Mouse (Mus musculus) intestine, postnatal 0 days (tissue): Measurements from ENCODE around the gene Caml. TPM values are rescaled to one million over a fixed set of nuclear protein-coding genes. Genes with fewer than 3 reads are reported as not detected.

Experiments used
- ATAC-seq: fragments of 200-750 bp; cut with Nextera tagmentation; 2 replicates; pipeline ENCODE4 v1.8.0; 2017; ENCODE audit warnings: mild to moderate bottlenecking, moderate TSS enrichment, moderate library complexity
- H3K27ac ChIP-seq: fragments of 300-500 bp; sonication (generic); 2 replicates; pipeline ENCODE4 v1.5.1; 2014; ENCODE audit warnings: mild to moderate bottlenecking, low read depth, low read length, moderate library complexity
- H3K27me3 ChIP-seq: fragments of 300-500 bp; sonication (generic); replicated peaks from 2 replicates; pipeline ENCODE4 v1.6.1; 2014; ENCODE audit warnings: low read length, mixed read lengths; ENCODE audit not compliant: control insufficient read depth, insufficient read depth
- H3K36me3 ChIP-seq: fragments of 300-500 bp; sonication (generic); 2 replicates; pipeline ENCODE4 v1.6.1; 2014; ENCODE audit warnings: mild to moderate bottlenecking, moderate library complexity; ENCODE audit not compliant: control insufficient read depth, insufficient read depth
- H3K4me1 ChIP-seq: fragments of 300-500 bp; sonication (generic); replicated peaks from 2 replicates; pipeline ENCODE4 v1.6.1; 2014; ENCODE audit warnings: antibody characterized with exemption, low read length, mixed read lengths; ENCODE audit not compliant: control insufficient read depth, insufficient read depth
- H3K4me2 ChIP-seq: fragments of 300-500 bp; sonication (generic); replicated peaks from 2 replicates; pipeline ENCODE4 v1.6.1; 2014; ENCODE audit warnings: low read depth, mild to moderate bottlenecking, moderate library complexity
- H3K4me3 ChIP-seq: fragments of 300-500 bp; sonication (generic); 2 replicates; pipeline ENCODE4 v1.5.1; 2014; ENCODE audit warnings: low read depth, low read length
- H3K9ac ChIP-seq: fragments of 300-500 bp; sonication (generic); 2 replicates; pipeline ENCODE4 v1.6.1; 2014; ENCODE audit warnings: mild to moderate bottlenecking, low read depth, low read length
- H3K9me3 ChIP-seq: fragments of 300-500 bp; sonication (generic); 2 replicates; pipeline ENCODE4 v1.6.1; 2016; ENCODE audit warnings: mixed run types; ENCODE audit not compliant: control insufficient read depth
- CTCF ChIP-seq: sonication (generic); IDR thresholded peaks from 2 replicates; pipeline ENCODE4 v1.5.1; 2016; ENCODE audit warnings: low read depth, mild to moderate bottlenecking, control low read depth, antibody characterized with exemption, moderate library complexity
- WGBS: fragments of 180-500 bp; shearing (Covaris S2); extraction: QIAGEN DNeasy Blood & Tissue Kit; methylation state at CpG from one replicate; pipeline ENCODE4 v1.1.7; 2014; 5-methylcytosine and 5-hydroxymethylcytosine counted together
- polyA plus RNA-seq: library from polyadenylated mRNA; unstranded; fragments of >200 nt; fragmentation: Nextera tagmentation; extraction: Ambion mirVana; gene quantifications from 2 replicates; pipeline ENCODE4 v1.2.1, GENCODE M21; 2015

The Caml gene
- polyA plus RNA-seq, 1 experiment from 2014 or later = 24.8 TPM

DNA sequence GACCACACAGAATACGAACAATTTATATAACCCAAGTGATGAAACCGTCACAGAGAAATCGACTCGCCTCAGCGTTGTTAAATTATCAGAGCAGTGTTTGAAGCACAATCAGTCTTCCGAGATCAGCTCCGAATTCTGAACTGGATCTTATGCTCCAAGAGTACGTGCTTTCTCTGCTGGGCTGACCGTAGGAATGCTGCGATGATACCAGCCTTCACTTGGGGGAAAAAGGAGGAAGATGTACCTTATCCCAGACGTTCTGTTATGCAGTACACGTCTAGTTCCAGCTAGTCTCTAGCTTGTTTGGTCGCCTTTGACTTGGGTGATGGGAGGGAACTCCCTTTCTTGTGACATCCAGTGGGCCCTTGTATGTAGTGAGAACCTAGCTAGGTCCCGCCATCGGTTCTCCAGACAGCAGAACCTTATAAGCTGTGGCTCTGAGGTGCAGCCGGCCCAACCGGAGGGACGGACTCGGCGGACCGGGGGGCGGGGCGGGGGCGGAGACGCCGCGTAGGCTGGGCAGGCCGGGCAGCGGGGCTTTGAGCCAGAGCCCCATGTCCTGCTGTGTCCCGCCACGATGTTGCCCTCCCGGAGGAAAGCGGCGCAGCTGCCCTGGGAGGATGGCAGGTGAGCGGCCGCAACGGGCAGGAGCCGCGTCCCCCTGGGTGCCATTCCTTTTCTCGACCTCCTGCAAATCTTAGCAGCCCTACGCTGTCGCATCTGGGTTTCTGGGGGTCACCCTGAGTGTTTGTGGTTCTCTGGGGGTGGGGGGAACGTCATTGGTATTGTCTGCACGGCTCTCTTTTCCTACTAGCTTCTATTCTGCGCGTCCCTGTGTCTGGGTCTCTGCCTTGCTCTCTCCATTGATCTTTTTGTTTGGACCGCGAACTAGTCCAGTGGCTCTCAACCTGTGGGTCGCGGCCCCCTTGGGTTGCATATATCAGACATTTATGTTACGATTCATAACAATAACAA, 23.0 kb upstream of the Caml start, which contains the start of gene B4galt7:
Gene B4galt7 (plus strand): TSS at position 331 of the 975 bp plus-strand sequence.
- no peaks in the 10 kb centered on the region; the same call in 1 of the 2 replicates for H3K4me1 ChIP-seq
- TF ChIP-seq CTCF = no peak
- H3K27ac ChIP-seq = peak within 1 kb of the TSS; percentile 66; the same call in 1 of the 2 replicates
- peak; percentile 80 for ATAC-seq
- H3K36me3 ChIP-seq = peaks cover 41% of the 10 kb centered on the region
- peak within 1 kb of the TSS; percentile 93 for H3K4me3 ChIP-seq
- H3K4me2 ChIP-seq = peak within 1 kb of the TSS; percentile 73
- no peaks in the 10 kb centered on the region for H3K27me3 ChIP-seq
- 7% methylated on average over 51 of the region's 51 CpGs for WGBS
- peak within 1 kb of the TSS; percentile 86 for H3K9ac ChIP-seq
- H3K9me3 ChIP-seq = no peaks in the 10 kb centered on the region

DNA sequence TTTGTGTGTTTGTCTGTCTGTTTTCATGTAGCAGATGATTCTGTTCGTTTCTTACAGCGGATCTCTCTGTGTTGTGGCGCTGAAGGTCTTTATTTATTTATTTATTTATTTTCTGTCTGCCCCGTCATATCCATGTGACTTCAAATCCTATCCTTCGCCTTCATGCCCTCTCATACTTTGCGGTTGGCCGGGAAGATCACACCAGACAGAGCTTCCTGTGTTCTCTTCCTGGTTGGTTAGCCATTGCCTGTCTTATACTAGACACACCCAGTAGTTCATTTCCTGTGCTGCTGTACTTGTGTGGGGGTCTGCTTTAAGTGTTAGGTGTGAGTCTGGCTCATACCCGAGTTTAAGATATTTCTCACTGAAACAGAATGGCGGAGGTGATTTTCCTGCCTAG, 22.1 kb upstream of the Caml start:
- Histone ChIP-seq H3K4me3 (peak overlapping the region; percentile 93), H3K4me2 (peak overlapping the region; percentile 73), H3K36me3 (peaks cover 34% of the 10 kb centered on the region), H3K27me3 (no peaks in the 10 kb centered on the region), H3K4me1 (no peaks in the 10 kb centered on the region; the same call in 1 of the 2 replicates), H3K9me3 (no peaks in the 10 kb centered on the region), H3K27ac (0 out of 2 replicates have a peak overlapping the region, but pooled peaks have one; percentile 66), H3K9ac (peak overlapping the region; percentile 86)
- WGBS = 14% methylated on average over 9 of the region's 9 CpGs
- no peak for TF ChIP-seq CTCF
- ATAC-seq = no peak; the same call in 1 of the 2 replicates

DNA sequence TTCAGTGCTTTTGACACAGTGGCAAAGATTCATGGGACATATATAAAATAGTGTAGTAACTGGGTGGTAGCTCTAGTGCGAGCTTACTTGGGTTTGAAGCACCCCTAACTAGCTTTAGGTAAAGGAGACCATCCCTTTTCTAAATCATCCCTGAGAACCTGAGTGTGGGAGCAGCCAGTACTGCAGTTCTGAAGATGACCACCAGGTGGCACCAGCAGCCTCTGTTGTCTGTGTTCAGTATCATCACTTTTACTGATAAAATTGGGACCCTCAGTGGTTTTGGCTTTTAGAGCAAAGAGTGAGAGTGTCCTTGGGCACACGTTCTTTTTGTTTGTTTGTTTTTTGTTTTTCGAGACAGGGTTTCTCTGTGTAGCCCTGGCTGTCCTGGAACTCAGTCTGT, 21.2 kb upstream of the Caml start:
- WGBS = 4% methylated on average over 3 of the region's 3 CpGs

DNA sequence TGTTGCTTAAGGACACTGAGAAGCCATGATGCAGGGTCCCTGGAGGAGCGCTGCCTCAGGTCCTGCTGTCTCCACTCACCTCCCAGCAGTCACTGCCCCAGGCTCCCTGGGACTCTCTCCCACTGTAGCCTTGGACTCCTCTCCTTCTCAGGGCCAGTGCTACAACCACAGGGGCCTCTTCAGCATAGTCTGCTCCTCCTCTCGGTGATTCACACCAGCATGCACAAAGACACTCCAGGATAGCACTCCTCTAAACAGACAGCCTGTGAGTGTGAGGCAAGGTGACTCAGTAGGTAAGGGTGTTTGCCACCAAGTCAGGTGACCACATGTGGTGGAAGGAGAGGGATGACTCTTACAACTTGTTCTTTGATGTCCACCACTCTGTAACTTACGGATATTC, 18.2 kb upstream of the Caml start:
- Histone ChIP-seq H3K4me3 (no peak overlapping the region), H3K4me1 (no peaks in the 10 kb centered on the region; the same call in 1 of the 2 replicates), H3K27me3 (no peaks in the 10 kb centered on the region), H3K4me2 (no peak overlapping the region), H3K9me3 (no peaks in the 10 kb centered on the region), H3K36me3 (peaks cover 43% of the 10 kb centered on the region), H3K27ac (no peak overlapping the region), H3K9ac (no peak overlapping the region)
- ATAC-seq = no peak
- 90% methylated on average over 3 of the region's 3 CpGs for WGBS
- no peak for TF ChIP-seq CTCF

More for the DNA sequence above, 21.2 kb upstream of the Caml start:
- H3K4me3 ChIP-seq = no peak overlapping the region
- TF ChIP-seq CTCF = peak; percentile 89
- peak overlapping the region; percentile 73; the same call in 1 of the 2 replicates for H3K4me2 ChIP-seq
- H3K9ac ChIP-seq = no peak overlapping the region
- H3K4me1 ChIP-seq = no peaks in the 10 kb centered on the region; the same call in 1 of the 2 replicates
- H3K9me3 ChIP-seq = no peaks in the 10 kb centered on the region
- peaks cover 26% of the 10 kb centered on the region for H3K36me3 ChIP-seq
- no peaks in the 10 kb centered on the region for H3K27me3 ChIP-seq
- H3K27ac ChIP-seq = no peak overlapping the region
- ATAC-seq = no peak

DNA sequence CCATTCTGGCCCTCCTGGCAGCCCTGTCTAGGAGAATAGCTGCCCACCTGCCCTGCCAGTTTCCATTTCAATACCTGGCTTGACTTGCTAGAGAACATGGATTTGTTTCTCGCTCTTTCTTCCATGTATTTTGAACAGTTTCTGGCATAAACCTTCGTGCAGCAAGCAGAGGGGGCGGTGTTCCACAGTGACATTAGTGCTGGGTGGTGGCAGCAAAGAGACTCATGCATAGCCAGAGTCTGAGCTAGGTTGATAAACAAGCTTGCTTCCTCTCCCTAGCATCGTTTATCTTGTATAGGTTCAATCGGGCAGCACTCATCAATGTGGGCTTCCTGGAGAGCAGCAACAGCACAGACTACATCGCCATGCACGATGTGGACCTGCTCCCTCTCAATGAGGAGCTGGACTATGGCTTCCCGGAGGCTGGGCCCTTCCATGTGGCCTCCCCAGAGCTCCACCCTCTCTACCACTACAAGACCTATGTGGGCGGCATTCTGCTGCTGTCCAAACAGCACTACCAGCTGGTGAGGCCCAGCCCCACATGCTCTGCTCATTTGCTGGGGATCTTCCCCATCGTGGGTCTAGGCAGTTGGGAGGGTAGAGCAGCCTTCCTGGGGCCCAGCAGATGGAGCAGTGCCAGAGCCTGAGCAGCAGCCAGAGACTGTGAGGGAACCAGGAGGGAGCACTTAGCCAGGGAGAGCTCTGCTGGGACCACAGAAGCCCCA, 15.7 kb upstream of the Caml start:
- Histone ChIP-seq H3K4me3 (no peak overlapping the region), H3K4me1 (no peaks in the 10 kb centered on the region), H3K36me3 (peaks cover 53% of the 10 kb centered on the region), H3K27ac (no peak overlapping the region), H3K27me3 (no peaks in the 10 kb centered on the region), H3K4me2 (no peak overlapping the region), H3K9me3 (no peaks in the 10 kb centered on the region), H3K9ac (no peak overlapping the region)
- WGBS = 80% methylated on average over 10 of the region's 10 CpGs
- no peak for ATAC-seq
- TF ChIP-seq CTCF = no peak

DNA sequence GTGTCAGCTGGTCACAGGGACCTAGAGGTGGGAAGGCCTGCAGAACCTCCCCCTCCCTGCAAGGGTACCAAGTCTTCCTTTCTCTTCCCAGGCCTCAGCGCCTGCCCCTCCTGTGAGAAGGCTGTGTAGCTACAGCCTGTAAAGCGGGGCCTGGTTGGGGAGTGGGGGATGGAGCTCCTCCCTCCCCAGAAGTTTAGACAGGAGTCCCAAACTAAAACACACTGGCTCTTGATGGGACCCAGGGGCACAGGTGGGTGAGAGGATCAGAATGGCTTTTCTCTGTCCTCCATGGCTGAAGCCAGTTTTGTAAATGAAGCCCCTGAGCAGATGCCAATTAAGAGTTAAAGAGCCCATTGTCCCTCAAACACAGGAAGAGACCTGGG, 15.2 kb upstream of the Caml start:
- no peak overlapping the region for H3K4me2 ChIP-seq
- ATAC-seq = no peak
- no peaks in the 10 kb centered on the region for H3K27me3 ChIP-seq
- H3K36me3 ChIP-seq = peaks cover 53% of the 10 kb centered on the region
- H3K27ac ChIP-seq = no peak overlapping the region
- no peak overlapping the region for H3K4me3 ChIP-seq
- TF ChIP-seq CTCF = no peak
- H3K9ac ChIP-seq = no peak overlapping the region
- 93% methylated on average over 2 of the region's 2 CpGs for WGBS
- no peaks in the 10 kb centered on the region for H3K4me1 ChIP-seq
- H3K9me3 ChIP-seq = no peaks in the 10 kb centered on the region
